Comparison of ENCODE assay signal across 11 mouse cellular contexts in the genomic region with DNA sequence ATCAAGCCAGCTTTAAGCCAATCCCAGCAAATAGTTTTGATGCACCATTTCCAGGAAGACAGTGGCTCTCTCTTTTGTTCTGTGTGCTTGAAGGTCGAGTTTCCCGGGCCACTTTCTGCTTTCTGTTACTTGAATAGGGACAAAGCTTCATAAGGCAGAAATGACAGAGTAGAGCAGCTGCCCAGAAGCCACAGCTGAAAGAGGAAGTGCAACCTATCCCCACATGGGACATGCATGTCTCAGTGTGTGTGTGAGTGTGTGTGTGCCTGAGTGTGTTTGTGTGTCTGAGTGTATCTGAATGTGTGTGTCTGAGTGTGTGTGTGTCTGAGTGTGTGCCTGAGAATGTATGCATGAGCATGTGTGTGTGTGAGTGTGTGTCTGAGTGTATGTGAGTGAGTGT.
DNase-seq lines count a peak whose midpoint lies in the region; ATAC-seq and TF ChIP-seq lines count a peak whose summit lies in the region.
"Had no signal": no experiment of that assay in that cellular context is flagged by ENCODE, and none has a peak within 500 bp of the region (broad histone marks: within the 10 kb centered on the region; RNA-seq: fewer than 3 reads in every experiment).

No protein-coding gene starts in this region.

- WGBS in forebrain, embryonic 11.5 days, result 64% methylated on average over 2 of the region's 2 CpGs

- no peak overlapping the region for H3K27ac ChIP-seq in layer of hippocampus, adult 2 months
- H3K27ac ChIP-seq in forebrain, embryonic 11.5 days (ENCODE audit: low read depth, low read length), result no peak overlapping the region
- H3K27ac ChIP-seq: limb, embryonic 10.5 days; midbrain, embryonic 15.5 days had no signal

- TF ChIP-seq CTCF in layer of hippocampus, adult 2 months (conservative IDR thresholded peaks at IDR 0.05), result no peak

- no peak overlapping the region for H3K4me2 ChIP-seq in forebrain, embryonic 11.5 days (ENCODE audit: low read depth, low read length, severe bottlenecking)
- H3K4me2 ChIP-seq: midbrain, embryonic 15.5 days had no signal

- DNase-seq in layer of hippocampus, adult 11-12 months (ENCODE audit: low spot score), result peak; percentile 32
- no peak for DNase-seq in layer of hippocampus, adult 2 months (ENCODE audit: low spot score in 2 of 2)
- peak; percentile 31 for DNase-seq in Muller cell, postnatal 12 days (ENCODE audit: inconsistent ontology term)
- peak; percentile 51 for DNase-seq in thymus, postnatal 0 days (ENCODE audit: low spot score)
- no peak for DNase-seq in forebrain, embryonic 11.5 days (ENCODE audit: low spot score)
- no peak for DNase-seq in retina, embryonic 14.5 days (ENCODE audit: low spot score)

- H3K4me1 ChIP-seq in megakaryocyte, embryonic 14.5 days, result peaks cover 60% of the 10 kb centered on the region
- no peaks in the 10 kb centered on the region for H3K4me1 ChIP-seq in forebrain, embryonic 11.5 days (replicated peaks; ENCODE audit: control insufficient read depth, insufficient read depth, low read length)
- H3K4me1 ChIP-seq: limb, embryonic 10.5 days; midbrain, embryonic 15.5 days had no signal

- H3K27me3 ChIP-seq in megakaryocyte, embryonic 14.5 days (replicated peaks), result no peaks in the 10 kb centered on the region
- H3K27me3 ChIP-seq in forebrain, embryonic 11.5 days (ENCODE audit: control insufficient read depth, insufficient read depth, low read length), result no peaks in the 10 kb centered on the region
- H3K27me3 ChIP-seq: midbrain, embryonic 15.5 days had no signal

- ATAC-seq in forebrain, embryonic 11.5 days (replicated peaks; ENCODE audit: low FRiP score), result no peak
- ATAC-seq in frontal cortex, adult (ENCODE audit: low TSS enrichment), result no peak
- ATAC-seq: forebrain, embryonic 14.5 days; midbrain, embryonic 15.5 days had no signal

- no peak overlapping the region for H3K4me3 ChIP-seq in layer of hippocampus, adult 2 months
- H3K4me3 ChIP-seq in megakaryocyte, embryonic 14.5 days (replicated peaks), result peak overlapping the region; percentile 69
- H3K4me3 ChIP-seq in forebrain, embryonic 11.5 days (ENCODE audit: low read depth, low read length), result no peak overlapping the region
- H3K4me3 ChIP-seq: limb, embryonic 10.5 days; midbrain, embryonic 15.5 days had no signal

- no peak overlapping the region for H3K9ac ChIP-seq in forebrain, embryonic 11.5 days (ENCODE audit: low read length)
- H3K9ac ChIP-seq: midbrain, embryonic 15.5 days had no signal

- no peaks in the 10 kb centered on the region for H3K9me3 ChIP-seq in megakaryocyte, embryonic 14.5 days
- no peaks in the 10 kb centered on the region for H3K9me3 ChIP-seq in forebrain, embryonic 11.5 days (ENCODE audit: control insufficient read depth, low read length)
- H3K9me3 ChIP-seq: limb, embryonic 10.5 days; midbrain, embryonic 15.5 days had no signal

- H3K36me3 ChIP-seq in megakaryocyte, embryonic 14.5 days (replicated peaks; ENCODE audit: low read length), result peaks cover 12% of the 10 kb centered on the region
- no peaks in the 10 kb centered on the region for H3K36me3 ChIP-seq in forebrain, embryonic 11.5 days (ENCODE audit: control insufficient read depth, insufficient read depth, low read length)
- H3K36me3 ChIP-seq: limb, embryonic 10.5 days; midbrain, embryonic 15.5 days had no signal

Comparison
In these comparisons a context has a peak if more than half of its experiments do, and no peak if none do; other contexts are left out.
1. DNase-seq: peak in layer of hippocampus, adult 11-12 months (single experiment), Muller cell, postnatal 12 days (single experiment) and thymus, postnatal 0 days (single experiment); none in layer of hippocampus, adult 2 months (0 of 2), forebrain, embryonic 11.5 days (single experiment) and retina, embryonic 14.5 days (single experiment).